Comparison of ENCODE assay signal across 18 mouse cellular contexts in the genomic region with DNA sequence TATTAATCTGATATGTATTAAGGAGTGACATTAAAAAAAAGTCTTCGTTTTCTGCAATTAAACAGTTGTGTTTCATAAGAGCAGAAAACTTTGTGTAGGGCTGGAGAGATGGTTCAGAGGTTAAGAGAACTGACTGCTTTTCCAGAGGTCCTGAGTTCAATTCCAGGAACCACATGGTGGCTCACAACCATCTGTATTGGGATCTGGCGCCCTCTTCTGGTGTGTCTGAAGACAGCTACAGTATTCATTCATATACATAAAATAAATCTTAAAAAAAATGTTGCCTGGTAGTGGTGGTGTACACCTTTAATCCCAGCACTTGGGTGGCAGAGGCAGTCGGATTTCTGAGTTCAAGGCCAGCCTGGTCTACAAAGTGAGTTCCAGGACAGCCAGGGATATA. TPM values are rescaled to one million over a fixed set of nuclear protein-coding genes. Genes with fewer than 3 reads are reported as not detected.
A peak's percentile ranks its signal among the peaks of the same experiment; 100 is the strongest.
DNase-seq lines count a peak whose midpoint lies in the region; ATAC-seq and TF ChIP-seq lines count a peak whose summit lies in the region.
"Not testable (repeated sequence)": the region's sequence is repeated elsewhere in the genome, so short reads cannot be mapped to it uniquely, and the experiment has no call there.
"Had no signal": no experiment of that assay in that cellular context is flagged by ENCODE, and none has a peak within 500 bp of the region (broad histone marks: within the 10 kb centered on the region; RNA-seq: fewer than 3 reads in every experiment).

No protein-coding gene starts in this region.

- peaks cover 10 to 32% of the 10 kb centered on the region in 2 experiments; a peak in 3 of 4 replicates for H3K4me1 ChIP-seq in CH12.LX (ENCODE audit: control insufficient read depth in 1 of 2, insufficient read depth in 2 of 2)
- H3K4me1 ChIP-seq in cortical plate, adult 2 months (ENCODE audit: control insufficient read depth, insufficient read depth, low read length); intestine, postnatal 0 days (replicated peaks; ENCODE audit: control insufficient read depth, insufficient read depth, low read length); limb, embryonic 13.5 days; midbrain, embryonic 11.5 days (ENCODE audit: control insufficient read depth, insufficient read depth, low read length); stomach, postnatal 0 days (replicated peaks; ENCODE audit: control insufficient read depth, insufficient read depth): not testable (repeated sequence)
- H3K4me1 ChIP-seq in liver, embryonic 15.5 days (replicated peaks): peaks cover 18% of the 10 kb centered on the region

- TF ChIP-seq CTCF in CH12.LX (conservative IDR thresholded peaks at IDR 0.05 in 1 of 2, IDR thresholded peaks at IDR 0.05 in 1 of 2; ENCODE audit: low read depth in 2 of 2, low read length in 2 of 2): peak in 1 of 2 experiments; percentile 50; a peak in 2 of 4 replicates
- TF ChIP-seq CTCF in cortical plate, adult 2 months (IDR thresholded peaks at IDR 0.05; ENCODE audit: extremely low read depth, insufficient read depth, low read length): 0 out of 2 replicates have a peak, but pooled peaks have one; percentile 9
- peak; percentile 24; the same call in 1 of the 2 replicates for TF ChIP-seq CTCF in gastrocnemius, adult 2 months (IDR thresholded peaks at IDR 0.05)
- TF ChIP-seq CTCF in intestine, postnatal 0 days (IDR thresholded peaks at IDR 0.05; ENCODE audit: low read depth): peak; percentile 57
- peak; percentile 44 for TF ChIP-seq CTCF in stomach, postnatal 0 days (IDR thresholded peaks at IDR 0.05; ENCODE audit: low read depth)

- H3K9ac ChIP-seq in CH12.LX (ENCODE audit: insufficient read depth, low read depth); intestine, postnatal 0 days (ENCODE audit: low read depth, low read length); limb, embryonic 13.5 days; liver, embryonic 15.5 days; midbrain, embryonic 11.5 days (ENCODE audit: low read length); stomach, postnatal 0 days (ENCODE audit: low read length): not testable (repeated sequence)

- not testable (repeated sequence) for H3K4me3 ChIP-seq in CH12.LX (replicated peaks in 1 of 3; ENCODE audit: low read depth in 2 of 3, low read length in 2 of 3, poor library complexity in 1 of 3); cortical plate, adult 2 months (ENCODE audit: insufficient read depth, low read length); gastrocnemius, adult 2 months; intestine, postnatal 0 days (ENCODE audit: low read depth, low read length); limb, embryonic 13.5 days; midbrain, embryonic 11.5 days (ENCODE audit: low read depth, low read length); stomach, postnatal 0 days (ENCODE audit: low read depth, low read length)
- H3K4me3 ChIP-seq in liver, embryonic 15.5 days (replicated peaks): peak overlapping the region; percentile 74; the same call in 1 of the 2 replicates

- intact Hi-C loops in gastrocnemius, adult 2 months (cut with DNase I): not testable (repeated sequence)

- not testable (repeated sequence) for TF ChIP-seq POLR2A in CH12.LX (IDR thresholded peaks at IDR 0.05; ENCODE audit: low read depth, low read length); cortical plate, adult 2 months (IDR thresholded peaks at IDR 0.05; ENCODE audit: extremely low read depth, insufficient read depth, low read length)

- TF ChIP-seq EP300 in CH12.LX (IDR thresholded peaks at IDR 0.05; ENCODE audit: low read length); stomach, postnatal 0 days (optimal IDR thresholded peaks at IDR 0.05): not testable (repeated sequence)

- not testable (repeated sequence) for H3K27ac ChIP-seq in CH12.LX (ENCODE audit: insufficient read depth, low read depth); cortical plate, adult 2 months (ENCODE audit: insufficient read depth, low read length); gastrocnemius, adult 2 months; intestine, postnatal 0 days (ENCODE audit: low read depth, low read length); limb, embryonic 13.5 days; liver, embryonic 15.5 days (replicated peaks); midbrain, embryonic 11.5 days (ENCODE audit: low read depth, low read length); stomach, postnatal 0 days (replicated peaks)

- peaks cover 7 to 17% of the 10 kb centered on the region in 2 experiments for H3K36me3 ChIP-seq in CH12.LX (replicated peaks in 1 of 2; ENCODE audit: control insufficient read depth in 1 of 2, insufficient read depth in 1 of 2, low read length in 1 of 2)
- peaks cover 12% of the 10 kb centered on the region; the same call in 1 of the 2 replicates for H3K36me3 ChIP-seq in intestine, postnatal 0 days (ENCODE audit: control insufficient read depth, insufficient read depth)
- H3K36me3 ChIP-seq in limb, embryonic 13.5 days: peaks cover 10% of the 10 kb centered on the region
- H3K36me3 ChIP-seq in liver, embryonic 15.5 days (replicated peaks); midbrain, embryonic 11.5 days (ENCODE audit: control insufficient read depth, insufficient read depth, low read length); stomach, postnatal 0 days (ENCODE audit: control insufficient read depth, insufficient read depth, low read length): not testable (repeated sequence)

- peak; percentile 10 for TF ChIP-seq RAD21 in CH12.LX (IDR thresholded peaks at IDR 0.05; ENCODE audit: low read depth, low read length)

- not testable (repeated sequence) for ATAC-seq in intestine, postnatal 0 days; limb, embryonic 13.5 days (ENCODE audit: low FRiP score, low read depth); liver, embryonic 15.5 days (ENCODE audit: insufficient read depth); midbrain, embryonic 11.5 days (ENCODE audit: low FRiP score); stomach, postnatal 0 days (ENCODE audit: low FRiP score, low TSS enrichment)

- not testable (repeated sequence) for H3K9me3 ChIP-seq in CH12.LX (replicated peaks; ENCODE audit: low read length); intestine, postnatal 0 days (ENCODE audit: control insufficient read depth); limb, embryonic 13.5 days; liver, embryonic 15.5 days (replicated peaks); midbrain, embryonic 11.5 days (ENCODE audit: control insufficient read depth, low read length); stomach, postnatal 0 days (ENCODE audit: control insufficient read depth, low read length)

- H3K27me3 ChIP-seq in CH12.LX (replicated peaks); intestine, postnatal 0 days (replicated peaks; ENCODE audit: control insufficient read depth, insufficient read depth, low read length); limb, embryonic 13.5 days; liver, embryonic 15.5 days; midbrain, embryonic 11.5 days (ENCODE audit: control insufficient read depth, insufficient read depth, low read length); stomach, postnatal 0 days (ENCODE audit: control insufficient read depth, insufficient read depth, low read length): not testable (repeated sequence)

- in situ Hi-C loops in CH12.LX (cut with MboI; ENCODE audit: low pct_ligation_motif_present, low pct_unique_long_range_greater_than_20kb, low sequenced_read_pairs): not testable (repeated sequence)

- H3K79me2 ChIP-seq in CH12.LX (replicated peaks; ENCODE audit: control insufficient read depth, extremely low read depth, insufficient read depth, poor library complexity, severe bottlenecking): not testable (repeated sequence)

- DNase-seq in CH12.LX (ENCODE audit: extremely low read depth); gastrocnemius, adult 2 months; stomach, postnatal 0 days (ENCODE audit: low spot score): not testable (repeated sequence)
- peak; percentile 57 for DNase-seq in midbrain, embryonic 11.5 days (ENCODE audit: low spot score, missing footprints)

- H3K4me2 ChIP-seq in CH12.LX (ENCODE audit: insufficient read depth, low read depth, poor library complexity, severe bottlenecking): peak overlapping the region; percentile 40
- not testable (repeated sequence) for H3K4me2 ChIP-seq in intestine, postnatal 0 days (replicated peaks; ENCODE audit: low read depth); midbrain, embryonic 11.5 days; stomach, postnatal 0 days (replicated peaks; ENCODE audit: low read depth)
- H3K4me2 ChIP-seq in limb, embryonic 13.5 days (replicated peaks): peak overlapping the region; percentile 85
- H3K4me2 ChIP-seq in liver, embryonic 15.5 days: peak overlapping the region; percentile 85

- 58% methylated on average over 3 of the region's 3 CpGs for WGBS in intestine, postnatal 0 days
- 57% methylated on average over 3 of the region's 3 CpGs for WGBS in limb, embryonic 13.5 days
- WGBS in liver, embryonic 15.5 days (ENCODE audit: insufficient replicate concordance): 34% methylated on average over 3 of the region's 3 CpGs
- WGBS in midbrain, embryonic 11.5 days: 55% methylated on average over 3 of the region's 3 CpGs
- WGBS in stomach, postnatal 0 days: 56% methylated on average over 3 of the region's 3 CpGs

- dilution Hi-C loops in CH12.LX (cut with MboI; ENCODE audit: extremely low pct_ligation_motif_present, extremely low pct_unique_long_range_greater_than_20kb, low sequenced_read_pairs): not testable (repeated sequence)

RNA-seq across cellular contexts. Expression of a gene that starts 0.8 kb away (rescaled TPM):
- 21.6 TPM in 2 replicates for total RNA-seq in CH12.LX (2012; rRNA removed)
- total RNA-seq in CH12.LX (2014; rRNA removed): 11.0 and 11.5 TPM in 2 replicates
- polyA plus RNA-seq in CH12.LX (2012; ENCODE audit: insufficient read length, low read depth): 32.5 and 49.1 TPM in 2 replicates
- 129 and 136 TPM in 2 replicates for polyA plus RNA-seq in cortical plate, adult 2 months (2012; rRNA removed)
- total RNA-seq in gastrocnemius, adult 2 months (2021): 10 to 100 TPM; 24.7 to 26.6 TPM
- 55.6 and 56.5 TPM in 2 replicates for polyA plus RNA-seq in intestine, postnatal 0 days (2015; fragmentation: Nextera tagmentation; extraction: Ambion mirVana)
- 73.3 and 73.9 TPM in 2 replicates for polyA plus RNA-seq in limb, embryonic 13.5 days (2015; fragmentation: Nextera tagmentation; extraction: Ambion mirVana)
- polyA plus RNA-seq in liver, embryonic 15.5 days (2015; fragmentation: Nextera tagmentation; extraction: Ambion mirVana): 10.2 and 12.3 TPM in 2 replicates
- polyA plus RNA-seq in midbrain, embryonic 11.5 days (2014; fragmentation: Nextera tagmentation; extraction: Ambion mirVana): 43.5 and 46.3 TPM in 2 replicates
- 39.2 and 49.8 TPM in 2 replicates for polyA plus RNA-seq in stomach, postnatal 0 days (2015; fragmentation: Nextera tagmentation; extraction: Ambion mirVana)

RNA-seq across cellular contexts. Expression of a gene that starts 18.1 kb away (rescaled TPM):
- total RNA-seq in CH12.LX (2012; rRNA removed) (not detected in 2 replicates), CH12.LX (2014; rRNA removed) (not detected in 2 replicates)
- 0.37 and 0.46 TPM in 2 replicates for polyA plus RNA-seq in CH12.LX (2012; ENCODE audit: insufficient read length, low read depth)
- polyA plus RNA-seq in cortical plate, adult 2 months (2012; rRNA removed): 0.35 and 0.78 TPM in 2 replicates
- under 1 TPM in 1 of 2 experiments, not detected in 1; 0.64 TPM for total RNA-seq in gastrocnemius, adult 2 months (2021)
- 20.1 and 25.5 TPM in 2 replicates for polyA plus RNA-seq in intestine, postnatal 0 days (2015; fragmentation: Nextera tagmentation; extraction: Ambion mirVana)
- 0.49 and 0.62 TPM in 2 replicates for polyA plus RNA-seq in limb, embryonic 13.5 days (2015; fragmentation: Nextera tagmentation; extraction: Ambion mirVana)
- polyA plus RNA-seq in liver, embryonic 15.5 days (2015; fragmentation: Nextera tagmentation; extraction: Ambion mirVana): 0.51 and 0.88 TPM in 2 replicates
- polyA plus RNA-seq in midbrain, embryonic 11.5 days (2014; fragmentation: Nextera tagmentation; extraction: Ambion mirVana): not detected in 2 replicates
- polyA plus RNA-seq in stomach, postnatal 0 days (2015; fragmentation: Nextera tagmentation; extraction: Ambion mirVana): 14.1 and 14.6 TPM in 2 replicates
- total RNA-seq: layer of hippocampus, postnatal 14 days; left cerebral cortex, postnatal 10 days had no signal
- polyA plus RNA-seq: erythroblast, embryonic 14.5 days had no signal

RNA-seq across cellular contexts. Expression of a gene that starts 29.8 kb away (rescaled TPM):
- total RNA-seq in CH12.LX (2012; rRNA removed) (not detected in 2 replicates), CH12.LX (2014; rRNA removed) (not detected in 2 replicates)
- not detected in 2 replicates for polyA plus RNA-seq in CH12.LX (2012; ENCODE audit: insufficient read length, low read depth)
- polyA plus RNA-seq in cortical plate, adult 2 months (2012; rRNA removed): not detected in 2 replicates
- not detected for total RNA-seq in gastrocnemius, adult 2 months (2021)
- polyA plus RNA-seq in intestine, postnatal 0 days (2015; fragmentation: Nextera tagmentation; extraction: Ambion mirVana): 15.9 and 16.1 TPM in 2 replicates
- 0.05 TPM in 1 of 2 replicates, not detected in the other for polyA plus RNA-seq in limb, embryonic 13.5 days (2015; fragmentation: Nextera tagmentation; extraction: Ambion mirVana)
- polyA plus RNA-seq in liver, embryonic 15.5 days (2015; fragmentation: Nextera tagmentation; extraction: Ambion mirVana): 3.8 and 4.3 TPM in 2 replicates
- not detected in 2 replicates for polyA plus RNA-seq in midbrain, embryonic 11.5 days (2014; fragmentation: Nextera tagmentation; extraction: Ambion mirVana)
- 5.4 and 5.7 TPM in 2 replicates for polyA plus RNA-seq in stomach, postnatal 0 days (2015; fragmentation: Nextera tagmentation; extraction: Ambion mirVana)
- total RNA-seq: gastrocnemius, postnatal 25 days; heart, adult 8-10 months; hematopoietic stem cell, adult 5-6 weeks; layer of hippocampus, postnatal 14 days; left cerebral cortex, postnatal 10 days had no signal
- polyA plus RNA-seq: brain, embryonic 14.5 days; forebrain, embryonic 14.5 days; limb, embryonic 12.5 days; neural tube, embryonic 11.5 days had no signal

RNA-seq across cellular contexts. Expression of a gene that starts 44.4 kb away (rescaled TPM):
- not detected in 2 replicates for total RNA-seq in CH12.LX (2012; rRNA removed)
- total RNA-seq in CH12.LX (2014; rRNA removed): not detected in 2 replicates
- 0.31 and 0.38 TPM in 2 replicates for polyA plus RNA-seq in CH12.LX (2012; ENCODE audit: insufficient read length, low read depth)
- polyA plus RNA-seq in cortical plate, adult 2 months (2012; rRNA removed): 7.5 and 8.6 TPM in 2 replicates
- 1 to 10 TPM; 1.1 to 2.0 TPM for total RNA-seq in gastrocnemius, adult 2 months (2021)
- 78.7 and 88.6 TPM in 2 replicates for polyA plus RNA-seq in intestine, postnatal 0 days (2015; fragmentation: Nextera tagmentation; extraction: Ambion mirVana)
- polyA plus RNA-seq in limb, embryonic 13.5 days (2015; fragmentation: Nextera tagmentation; extraction: Ambion mirVana): 1.3 and 2.3 TPM in 2 replicates
- polyA plus RNA-seq in liver, embryonic 15.5 days (2015; fragmentation: Nextera tagmentation; extraction: Ambion mirVana): 3.5 and 3.8 TPM in 2 replicates
- 1.3 and 1.8 TPM in 2 replicates for polyA plus RNA-seq in midbrain, embryonic 11.5 days (2014; fragmentation: Nextera tagmentation; extraction: Ambion mirVana)
- polyA plus RNA-seq in stomach, postnatal 0 days (2015; fragmentation: Nextera tagmentation; extraction: Ambion mirVana): 20.1 and 22.3 TPM in 2 replicates
